ENCODE assay signal across 8 mouse cellular contexts in the genomic region with DNA sequence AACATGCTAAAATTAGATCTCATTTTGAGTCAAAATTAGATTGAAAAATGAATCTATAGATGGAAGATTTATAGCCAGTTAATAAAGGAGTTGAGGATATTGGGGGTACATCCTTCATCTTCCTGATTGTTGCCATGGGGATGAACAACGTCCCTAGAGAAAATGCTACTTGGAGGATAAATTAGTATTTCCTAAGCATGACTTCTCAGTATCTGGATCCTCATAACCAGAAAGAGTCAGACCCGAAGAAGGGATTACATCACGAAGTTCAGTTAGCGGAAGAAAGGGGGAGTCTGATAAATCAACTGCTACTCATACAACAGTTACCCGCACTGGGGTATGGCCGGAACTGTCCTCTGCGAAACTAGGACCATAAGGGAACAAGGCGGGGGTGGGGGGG. TPM values are rescaled to one million over a fixed set of nuclear protein-coding genes. Genes with fewer than 3 reads are reported as not detected.
A peak's percentile ranks its signal among the peaks of the same experiment; 100 is the strongest.
DNase-seq lines count a peak whose midpoint lies in the region; ATAC-seq and TF ChIP-seq lines count a peak whose summit lies in the region.

No protein-coding gene starts in this region.

- TF ChIP-seq CTCF in layer of hippocampus, adult 2 months (conservative IDR thresholded peaks at IDR 0.05) = no peak

- no peaks in the 10 kb centered on the region for H3K36me3 ChIP-seq in forebrain, embryonic 11.5 days (ENCODE audit: control insufficient read depth, insufficient read depth, low read length)
- no peaks in the 10 kb centered on the region for H3K36me3 ChIP-seq in limb, embryonic 14.5 days (ENCODE audit: control insufficient read depth, insufficient read depth, low read length)
- H3K36me3 ChIP-seq in neural tube, embryonic 15.5 days = no peaks in the 10 kb centered on the region

- H3K27me3 ChIP-seq in forebrain, embryonic 11.5 days (ENCODE audit: control insufficient read depth, insufficient read depth, low read length) = no peaks in the 10 kb centered on the region
- no peaks in the 10 kb centered on the region for H3K27me3 ChIP-seq in limb, embryonic 14.5 days (ENCODE audit: control insufficient read depth, insufficient read depth, low read length)
- H3K27me3 ChIP-seq in neural tube, embryonic 15.5 days (replicated peaks) = no peaks in the 10 kb centered on the region

- H3K4me3 ChIP-seq in layer of hippocampus, adult 2 months = peak overlapping the region; percentile 81; the same call in 1 of the 2 replicates
- no peak overlapping the region for H3K4me3 ChIP-seq in forebrain, embryonic 11.5 days (ENCODE audit: low read depth, low read length)
- H3K4me3 ChIP-seq in limb, embryonic 14.5 days (replicated peaks; ENCODE audit: low read length) = peak overlapping the region; percentile 92; the same call in 1 of the 2 replicates
- H3K4me3 ChIP-seq in neural tube, embryonic 15.5 days (replicated peaks) = no peak overlapping the region

- H3K4me2 ChIP-seq in forebrain, embryonic 11.5 days (ENCODE audit: low read depth, low read length, severe bottlenecking) = peak overlapping the region; percentile 87
- peak overlapping the region; percentile 90 for H3K4me2 ChIP-seq in limb, embryonic 14.5 days (replicated peaks; ENCODE audit: low read depth, low read length, severe bottlenecking)
- H3K4me2 ChIP-seq in neural tube, embryonic 15.5 days = peak overlapping the region; percentile 94

- DNase-seq in layer of hippocampus, adult 2 months (ENCODE audit: low spot score in 2 of 2) = no peak
- no peak for DNase-seq in layer of hippocampus, postnatal 14 days (ENCODE audit: low spot score in 2 of 2)
- no peak for DNase-seq in forebrain, embryonic 11.5 days (ENCODE audit: low spot score)
- no peak for DNase-seq in limb, embryonic 14.5 days (ENCODE audit: low spot score)
- no peak for DNase-seq in layer of hippocampus, adult 9-11 months
- no peak for DNase-seq in embryo, embryonic 10.5 days (ENCODE audit: low spot score)

- ATAC-seq in forebrain, embryonic 11.5 days (replicated peaks; ENCODE audit: low FRiP score) = 0 out of 2 replicates have a peak, but pooled peaks have one; percentile 19
- ATAC-seq in limb, embryonic 14.5 days (ENCODE audit: low FRiP score, low read depth) = peak; percentile 12; the same call in 1 of the 2 replicates
- 0 out of 2 replicates have a peak, but pooled peaks have one; percentile 11 for ATAC-seq in neural tube, embryonic 15.5 days (ENCODE audit: low FRiP score)
- ATAC-seq in cerebellum, adult (ENCODE audit: insufficient number of reproducible peaks, low FRiP score, low TSS enrichment) = no peak

- WGBS in forebrain, embryonic 11.5 days = 49% methylated on average over 8 of the region's 8 CpGs
- 55% methylated on average over 8 of the region's 8 CpGs for WGBS in limb, embryonic 14.5 days
- 61% methylated on average over 8 of the region's 8 CpGs for WGBS in neural tube, embryonic 15.5 days

- H3K27ac ChIP-seq in layer of hippocampus, adult 2 months = no peak overlapping the region
- H3K27ac ChIP-seq in forebrain, embryonic 11.5 days (ENCODE audit: low read depth, low read length) = no peak overlapping the region
- no peak overlapping the region for H3K27ac ChIP-seq in limb, embryonic 14.5 days (replicated peaks; ENCODE audit: low read depth, low read length)
- no peak overlapping the region for H3K27ac ChIP-seq in neural tube, embryonic 15.5 days (replicated peaks)

- no peak for TF ChIP-seq POLR2A in limb, embryonic 14.5 days (IDR thresholded peaks at IDR 0.05; ENCODE audit: borderline replicate concordance, extremely low read depth, insufficient read depth, insufficient read length)

- no peak overlapping the region for H3K9ac ChIP-seq in forebrain, embryonic 11.5 days (ENCODE audit: low read length)
- H3K9ac ChIP-seq in limb, embryonic 14.5 days (ENCODE audit: low read depth, low read length, severe bottlenecking) = no peak overlapping the region
- no peak overlapping the region for H3K9ac ChIP-seq in neural tube, embryonic 15.5 days (replicated peaks)

- H3K4me1 ChIP-seq in forebrain, embryonic 11.5 days (replicated peaks; ENCODE audit: control insufficient read depth, insufficient read depth, low read length) = peaks cover 4% of the 10 kb centered on the region; the same call in 1 of the 2 replicates
- H3K4me1 ChIP-seq in limb, embryonic 14.5 days (ENCODE audit: control insufficient read depth, insufficient read depth, low read length) = peaks cover 12% of the 10 kb centered on the region
- H3K4me1 ChIP-seq in neural tube, embryonic 15.5 days = peaks cover 26% of the 10 kb centered on the region

- H3K9me3 ChIP-seq in forebrain, embryonic 11.5 days (ENCODE audit: control insufficient read depth, low read length) = no peaks in the 10 kb centered on the region
- no peaks in the 10 kb centered on the region for H3K9me3 ChIP-seq in limb, embryonic 14.5 days (ENCODE audit: control insufficient read depth, low read length)
- no peaks in the 10 kb centered on the region for H3K9me3 ChIP-seq in neural tube, embryonic 15.5 days (replicated peaks)

RNA-seq across cellular contexts. Expression of a gene that starts 0.4 kb away (rescaled TPM):
- total RNA-seq in layer of hippocampus, adult 2 months (2021) = not detected
- total RNA-seq in layer of hippocampus, postnatal 14 days (2021) = not detected
- polyA plus RNA-seq in forebrain, embryonic 11.5 days (2014; fragmentation: Nextera tagmentation; extraction: Ambion mirVana) = not detected in 2 replicates
- 0.04 TPM in 1 of 2 replicates, not detected in the other for polyA plus RNA-seq in limb, embryonic 14.5 days (2012; rRNA removed)
- not detected in 2 replicates for polyA plus RNA-seq in limb, embryonic 14.5 days (2014; fragmentation: Nextera tagmentation; extraction: Ambion mirVana)
- not detected in 2 replicates for polyA plus RNA-seq in neural tube, embryonic 15.5 days (2015; fragmentation: Nextera tagmentation; extraction: Ambion mirVana)

RNA-seq across cellular contexts. Expression of a gene that starts 0.6 kb away (rescaled TPM):
- 10 to 100 TPM; 39.8 to 41.7 TPM for total RNA-seq in layer of hippocampus, adult 2 months (2021)
- total RNA-seq in layer of hippocampus, postnatal 14 days (2021) = 10 to 100 TPM; 43.7 to 44.9 TPM
- polyA plus RNA-seq in forebrain, embryonic 11.5 days (2014; fragmentation: Nextera tagmentation; extraction: Ambion mirVana) = 20.9 and 21.9 TPM in 2 replicates
- 24.0 and 27.2 TPM in 2 replicates for polyA plus RNA-seq in limb, embryonic 14.5 days (2012; rRNA removed)
- polyA plus RNA-seq in limb, embryonic 14.5 days (2014; fragmentation: Nextera tagmentation; extraction: Ambion mirVana) = 15.2 and 15.7 TPM in 2 replicates
- 25.7 and 29.4 TPM in 2 replicates for polyA plus RNA-seq in neural tube, embryonic 15.5 days (2015; fragmentation: Nextera tagmentation; extraction: Ambion mirVana)

RNA-seq across cellular contexts. Expression of a gene that starts 3.2 kb away (rescaled TPM):
- not detected for total RNA-seq in layer of hippocampus, adult 2 months (2021)
- not detected for total RNA-seq in layer of hippocampus, postnatal 14 days (2021)
- polyA plus RNA-seq in forebrain, embryonic 11.5 days (2014; fragmentation: Nextera tagmentation; extraction: Ambion mirVana) = 0.55 and 0.71 TPM in 2 replicates
- polyA plus RNA-seq in limb, embryonic 14.5 days (2012; rRNA removed) = 0.09 and 0.28 TPM in 2 replicates
- polyA plus RNA-seq in limb, embryonic 14.5 days (2014; fragmentation: Nextera tagmentation; extraction: Ambion mirVana) = 0.40 and 0.41 TPM in 2 replicates
- 1.2 and 1.5 TPM in 2 replicates for polyA plus RNA-seq in neural tube, embryonic 15.5 days (2015; fragmentation: Nextera tagmentation; extraction: Ambion mirVana)

RNA-seq across cellular contexts. Expression of a gene that starts 58.4 kb away (rescaled TPM):
- 1 to 10 TPM; 4.2 to 5.6 TPM for total RNA-seq in layer of hippocampus, adult 2 months (2021)
- total RNA-seq in layer of hippocampus, postnatal 14 days (2021) = 1 to 10 TPM; 3.1 to 6.0 TPM
- polyA plus RNA-seq in forebrain, embryonic 11.5 days (2014; fragmentation: Nextera tagmentation; extraction: Ambion mirVana) = 21.1 and 22.5 TPM in 2 replicates
- 18.4 and 23.3 TPM in 2 replicates for polyA plus RNA-seq in limb, embryonic 14.5 days (2012; rRNA removed)
- polyA plus RNA-seq in limb, embryonic 14.5 days (2014; fragmentation: Nextera tagmentation; extraction: Ambion mirVana) = 15.7 TPM in 2 replicates
- polyA plus RNA-seq in neural tube, embryonic 15.5 days (2015; fragmentation: Nextera tagmentation; extraction: Ambion mirVana) = 9.0 and 15.8 TPM in 2 replicates

Comparison
In these comparisons a context has a peak if more than half of its experiments do, and no peak if none do; other contexts are left out.
1. H3K4me3 ChIP-seq: peak in layer of hippocampus, adult 2 months (single experiment) and limb, embryonic 14.5 days (single experiment); none in forebrain, embryonic 11.5 days (single experiment) and neural tube, embryonic 15.5 days (single experiment).
2. Peak in every context shown above with its lines, with median percentiles within 50 percentile points of each other: H3K4me2 ChIP-seq.